ENCODE assay signal across 15 mouse cellular contexts in genomic region chr7:56114148-56114547, GRCm38 (mm10).
DNase-seq lines count a peak whose midpoint lies in the region; TF ChIP-seq lines count a peak whose summit lies in the region.
"Had no signal": no experiment of that assay in that cellular context is flagged by ENCODE, and none has a peak within 500 bp of the region (broad histone marks: within the 10 kb centered on the region; RNA-seq: fewer than 3 reads in every experiment).

No protein-coding gene starts in this region.

- H3K27me3 ChIP-seq in C2C12 (ENCODE audit: control insufficient read depth, insufficient read depth, insufficient read length), result no peaks in the 10 kb centered on the region
- H3K27me3 ChIP-seq: liver, embryonic 12.5 days; neural tube, embryonic 15.5 days had no signal

- H3K79me2 ChIP-seq in C2C12 (ENCODE audit: control insufficient read depth, insufficient read depth), result no peaks in the 10 kb centered on the region

- no peak for DNase-seq in layer of hippocampus, adult 2 months (ENCODE audit: low spot score in 2 of 2)
- no peak for DNase-seq in layer of hippocampus, adult 18-20 months (ENCODE audit: low spot score in 2 of 2)
- peak; percentile 87 for DNase-seq in MN1 (ENCODE audit: low spot score)
- DNase-seq in left cerebral cortex, adult 11 months (ENCODE audit: low spot score), result no peak
- DNase-seq in yolk sac, embryonic 10.5 days (ENCODE audit: low spot score), result no peak
- DNase-seq: cerebellum, adult 8-10 months; forebrain, postnatal 0 days; heart, adult 2 months; heart, postnatal 4 days; lung, postnatal 4 days; right cerebral cortex, postnatal 4 days had no signal

- peak overlapping the region; percentile 2; the same call in 1 of the 2 replicates for H3K27ac ChIP-seq in layer of hippocampus, adult 2 months
- peak overlapping the region; percentile 67 for H3K27ac ChIP-seq in embryonic fibroblast, embryonic 13.5 days (ENCODE audit: insufficient read depth, low read length)
- H3K27ac ChIP-seq: heart, adult 2 months; liver, embryonic 12.5 days; neural tube, embryonic 15.5 days had no signal

- no peak for TF ChIP-seq CTCF in layer of hippocampus, adult 2 months (conservative IDR thresholded peaks at IDR 0.05)
- TF ChIP-seq CTCF in C2C12 (IDR thresholded peaks at IDR 0.05; ENCODE audit: control insufficient read depth, insufficient read depth, insufficient read length), result no peak
- TF ChIP-seq CTCF in embryonic fibroblast, embryonic 13.5 days (IDR thresholded peaks at IDR 0.05; ENCODE audit: borderline replicate concordance, insufficient read depth, low read length), result no peak

- TF ChIP-seq POLR2A in embryonic fibroblast, embryonic 13.5 days (IDR thresholded peaks at IDR 0.05; ENCODE audit: low read depth, low read length), result no peak

- no peak overlapping the region for H3K4me3 ChIP-seq in layer of hippocampus, adult 2 months
- no peak overlapping the region for H3K4me3 ChIP-seq in C2C12 (ENCODE audit: insufficient read depth, poor library complexity, severe bottlenecking)
- H3K4me3 ChIP-seq in embryonic fibroblast, embryonic 13.5 days (ENCODE audit: insufficient read depth, low read length), result no peak overlapping the region
- H3K4me3 ChIP-seq: heart, adult 2 months; liver, embryonic 12.5 days; neural tube, embryonic 15.5 days had no signal

- H3K4me1 ChIP-seq in embryonic fibroblast, embryonic 13.5 days (ENCODE audit: control insufficient read depth, insufficient read depth, low read length), result peaks cover 3% of the 10 kb centered on the region
- H3K4me1 ChIP-seq: liver, embryonic 12.5 days; neural tube, embryonic 15.5 days had no signal

- H3ac ChIP-seq in C2C12 (ENCODE audit: control insufficient read depth, insufficient read length, low read depth), result no peak overlapping the region

- H3K36me3 ChIP-seq in C2C12 (ENCODE audit: control insufficient read depth, insufficient read depth), result peaks cover 22% of the 10 kb centered on the region

- H3K79me3 ChIP-seq in C2C12 (ENCODE audit: low read depth), result no peaks in the 10 kb centered on the region

TF ChIP-seq in C2C12, 6 proteins besides CTCF, POLR2A, EP300 and RAD21:
- no peak for TF ChIP-seq MYOG (IDR thresholded peaks at IDR 0.05; ENCODE audit: control insufficient read depth, extremely low read depth, insufficient read length)
- TF ChIP-seq FOSL1 (IDR thresholded peaks at IDR 0.05; ENCODE audit: insufficient read depth, low read length, poor library complexity, severe bottlenecking), result peak; percentile 4
- TF ChIP-seq MAX (IDR thresholded peaks at IDR 0.05), result no peak
- TF ChIP-seq USF1 (IDR thresholded peaks at IDR 0.05; ENCODE audit: low read depth), result peak; percentile 75
TF ChIP-seq in C2C12: peak in this region for 2.
